13 mouse cellular contexts compared by ENCODE assay signal in the genomic region with DNA sequence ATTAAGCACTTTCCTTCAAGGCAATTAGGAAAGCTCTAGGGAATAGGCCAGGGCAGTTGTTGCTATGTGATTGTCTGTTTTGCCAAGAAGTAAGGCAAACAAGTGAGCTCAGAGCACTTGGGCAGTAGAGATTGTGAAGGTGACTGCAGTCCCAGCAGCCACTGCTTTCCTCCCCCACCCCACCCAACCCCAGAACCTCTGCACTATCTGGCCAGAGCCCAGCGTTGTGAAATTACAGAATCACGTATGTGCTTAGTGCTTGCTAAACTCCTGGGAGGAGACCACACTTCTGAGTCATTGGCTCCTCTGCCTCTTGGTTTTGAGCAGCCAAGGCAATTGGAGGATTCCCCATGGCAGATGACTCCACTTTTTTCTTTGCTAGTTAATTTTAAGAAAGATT. TPM values are rescaled to one million over a fixed set of nuclear protein-coding genes. Genes with fewer than 3 reads are reported as not detected.
DNase-seq lines count a peak whose midpoint lies in the region; ATAC-seq and TF ChIP-seq lines count a peak whose summit lies in the region.
"Had no signal": no experiment of that assay in that cellular context is flagged by ENCODE, and none has a peak within 500 bp of the region (broad histone marks: within the 10 kb centered on the region; RNA-seq: fewer than 3 reads in every experiment).

No protein-coding gene starts in this region.

- TF ChIP-seq EP300 in heart, adult 2 months (IDR thresholded peaks at IDR 0.05; ENCODE audit: insufficient read depth, low read depth, low read length): no peak

- intact Hi-C loops in heart, adult 2 months (cut with DNase I): no loop called here
- intact Hi-C loops in heart, postnatal 10 days (cut with DNase I): no loop called here

- TF ChIP-seq POLR2A in heart, adult 2 months (IDR thresholded peaks at IDR 0.05; ENCODE audit: insufficient read depth, low read depth, low read length): no peak
- no peak for TF ChIP-seq POLR2A in olfactory bulb, adult 2 months (IDR thresholded peaks at IDR 0.05; ENCODE audit: insufficient read depth, low read depth, low read length)

- no peak overlapping the region for H3K9ac ChIP-seq in heart, adult 2 months (ENCODE audit: low read depth, low read length)
- no peak overlapping the region for H3K9ac ChIP-seq in heart, embryonic 12.5 days
- H3K9ac ChIP-seq: forebrain, embryonic 13.5 days; hindbrain, embryonic 15.5 days; liver, embryonic 14.5 days had no signal

- no peak for TF ChIP-seq CTCF in heart, adult 2 months (IDR thresholded peaks at IDR 0.05)
- no peak for TF ChIP-seq CTCF in olfactory bulb, adult 2 months (IDR thresholded peaks at IDR 0.05; ENCODE audit: insufficient read depth, low read depth, low read length)

- H3K4me3 ChIP-seq in heart, adult 2 months: no peak overlapping the region
- H3K4me3 ChIP-seq in heart, embryonic 12.5 days: no peak overlapping the region
- no peak overlapping the region for H3K4me3 ChIP-seq in olfactory bulb, adult 2 months (ENCODE audit: insufficient read depth, low read depth, low read length)
- H3K4me3 ChIP-seq: forebrain, embryonic 13.5 days; hindbrain, embryonic 15.5 days had no signal

- DNase-seq in heart, adult 2 months: peak; percentile 67 to 81
- peak; percentile 66 for DNase-seq in adrenal gland, postnatal 25 days
- peak; percentile 58 to 60 for DNase-seq in heart, postnatal 10 days
- no peak for DNase-seq in kidney, postnatal 14 days
- DNase-seq in spleen, adult 18-20 months: no peak
- DNase-seq in cerebellum, adult 18-20 months: no peak
- DNase-seq: cerebellum, postnatal 25 days had no signal

- 11% methylated on average over 2 of the region's 2 CpGs for WGBS in heart, adult 2 months
- 23% methylated on average over 2 of the region's 2 CpGs for WGBS in heart, embryonic 12.5 days
- WGBS in olfactory bulb, adult 2 months: 28% methylated on average over 2 of the region's 2 CpGs

- ATAC-seq in heart, embryonic 12.5 days (ENCODE audit: insufficient number of reproducible peaks, low FRiP score): no peak
- ATAC-seq: CD4-positive, CD25-positive, alpha-beta regulatory T cell, adult 4 months; forebrain, embryonic 13.5 days had no signal

- no peaks in the 10 kb centered on the region for H3K36me3 ChIP-seq in heart, adult 2 months (ENCODE audit: control insufficient read depth, insufficient read depth, low read length)
- H3K36me3 ChIP-seq in heart, embryonic 12.5 days: no peaks in the 10 kb centered on the region
- H3K36me3 ChIP-seq: hindbrain, embryonic 15.5 days had no signal

- H3K27ac ChIP-seq in heart, adult 2 months: peak overlapping the region; percentile 51
- no peak overlapping the region for H3K27ac ChIP-seq in heart, embryonic 12.5 days (ENCODE audit: poor library complexity, severe bottlenecking)
- H3K27ac ChIP-seq in olfactory bulb, adult 2 months (ENCODE audit: insufficient read depth, low read depth, low read length): peak overlapping the region; percentile 26; the same call in 1 of the 2 replicates
- H3K27ac ChIP-seq: forebrain, embryonic 13.5 days; hindbrain, embryonic 15.5 days; liver, embryonic 14.5 days had no signal

- H3K4me2 ChIP-seq in heart, embryonic 12.5 days: no peak overlapping the region
- H3K4me2 ChIP-seq: forebrain, embryonic 13.5 days; hindbrain, embryonic 15.5 days had no signal

- no peaks in the 10 kb centered on the region for H3K9me3 ChIP-seq in heart, embryonic 12.5 days (replicated peaks)
- H3K9me3 ChIP-seq: forebrain, embryonic 13.5 days; hindbrain, embryonic 15.5 days had no signal

- H3K27me3 ChIP-seq in heart, adult 2 months (ENCODE audit: control insufficient read depth, insufficient read depth, low read length): no peaks in the 10 kb centered on the region
- no peaks in the 10 kb centered on the region for H3K27me3 ChIP-seq in heart, embryonic 12.5 days (replicated peaks)
- H3K27me3 ChIP-seq: forebrain, embryonic 13.5 days; hindbrain, embryonic 15.5 days had no signal

- H3K79me2 ChIP-seq in heart, adult 2 months (replicated peaks; ENCODE audit: control insufficient read depth, insufficient read depth, low read length): no peaks in the 10 kb centered on the region

- peaks cover 9% of the 10 kb centered on the region for H3K4me1 ChIP-seq in heart, adult 2 months (ENCODE audit: control insufficient read depth, insufficient read depth, low read length)
- peaks cover 7% of the 10 kb centered on the region for H3K4me1 ChIP-seq in heart, embryonic 12.5 days (replicated peaks)
- H3K4me1 ChIP-seq in olfactory bulb, adult 2 months (ENCODE audit: control insufficient read depth, insufficient read depth, low read length): peaks cover 29% of the 10 kb centered on the region
- H3K4me1 ChIP-seq: hindbrain, embryonic 15.5 days had no signal

RNA-seq across cellular contexts. Expression of a gene that starts 59.7 kb away (rescaled TPM):
- total RNA-seq in heart, adult 2 months (2021): 10 to 100 TPM; 11.3 to 11.6 TPM
- polyA plus RNA-seq in heart, adult 2 months (2012; rRNA removed): 20.4 and 24.0 TPM in 2 replicates
- 3.3 and 3.6 TPM in 2 replicates for polyA plus RNA-seq in heart, embryonic 12.5 days (2016; fragmentation: Nextera tagmentation; extraction: Ambion mirVana)
- total RNA-seq in adrenal gland, postnatal 25 days (2021): 102 and 104 TPM in 2 replicates
- total RNA-seq in heart, postnatal 10 days (2021): 10 to 100 TPM; 20.7 to 22.4 TPM
- polyA plus RNA-seq in olfactory bulb, adult 2 months (2012; ENCODE audit: insufficient read depth, insufficient read length, low replicate concordance, missing spikeins): not detected in 2 replicates

Comparison
In these comparisons a context has a peak if more than half of its experiments do, and no peak if none do; other contexts are left out.
1. DNase-seq: peak in heart, adult 2 months (2 of 2), adrenal gland, postnatal 25 days (single experiment) and heart, postnatal 10 days (2 of 2); none in kidney, postnatal 14 days (single experiment), spleen, adult 18-20 months (0 of 2) and cerebellum, adult 18-20 months (0 of 2).